Mouse (Mus musculus) fibroblast of lung, adult 2 months (primary cell): ENCODE results near the gene 4933425L06Rik.
A peak's percentile ranks its signal among the peaks of the same experiment; 100 is the strongest.

Source experiments
- DNase-seq: peaks from one replicate; pipeline ENCODE4 v3.0.0-alpha.2; 2011; ENCODE audit warnings: low read depth

4933425L06Rik gene

DNA sequence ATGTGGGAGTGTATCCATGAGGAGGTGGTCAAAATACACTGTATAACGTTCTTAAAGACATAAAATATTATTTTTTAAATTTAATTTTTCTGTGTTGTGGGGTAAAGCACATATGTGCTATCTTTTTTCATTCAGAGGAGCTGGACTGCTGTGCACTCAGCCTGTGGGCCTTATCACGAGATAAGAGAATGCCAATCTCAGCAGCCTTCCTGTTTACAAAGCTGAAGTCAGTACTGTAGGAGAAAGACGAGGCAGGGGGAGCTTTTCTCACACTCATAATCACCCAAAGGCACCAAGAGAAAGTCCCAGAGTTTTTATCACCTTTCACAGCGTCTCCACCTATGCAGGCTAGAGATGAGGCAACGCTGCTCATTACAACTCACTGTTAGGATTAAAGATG is 52.5 kb downstream of the 4933425L06Rik start:
- DNase-seq: no peak

DNA sequence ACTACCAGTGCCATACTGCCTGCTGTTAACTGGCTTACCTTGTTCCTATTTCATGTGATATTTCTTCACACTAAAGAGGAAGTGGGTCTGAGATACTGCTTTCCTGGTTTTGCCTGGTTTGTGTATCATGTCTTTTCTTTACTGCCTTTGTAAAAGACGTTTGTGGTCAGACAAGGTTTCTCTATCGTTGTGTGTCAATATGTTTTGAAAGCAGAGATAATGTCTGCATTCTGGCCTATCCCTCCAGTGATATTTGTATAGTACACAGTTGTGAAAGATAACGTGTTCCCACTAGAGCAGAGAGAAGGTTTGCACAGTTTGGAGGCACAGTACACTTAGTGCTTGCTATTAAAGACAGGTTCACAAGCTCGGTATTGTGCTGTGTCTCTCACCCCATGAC is 58.0 kb downstream of the 4933425L06Rik start:
- DNase-seq: no peak

DNA sequence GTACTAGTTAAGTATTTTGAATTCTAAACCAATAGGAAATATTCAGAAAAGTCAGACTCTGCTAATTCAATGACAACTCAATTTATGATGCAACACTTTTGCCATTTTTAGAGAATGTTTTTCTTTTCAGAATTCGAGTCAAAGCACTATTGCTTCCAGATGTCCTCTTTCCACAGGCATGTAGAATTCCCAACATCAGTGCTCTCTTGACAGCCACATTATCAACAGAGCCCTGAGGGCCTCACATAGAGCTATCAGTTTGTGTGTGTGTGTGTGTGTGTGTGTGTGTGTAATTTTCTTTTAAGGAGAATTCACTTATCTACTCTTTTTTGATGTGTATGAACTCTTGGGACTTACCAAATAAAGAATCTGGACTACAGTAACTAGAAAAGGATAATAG is 64.9 kb downstream of the 4933425L06Rik start:
- DNase-seq: peak; percentile 51

DNA sequence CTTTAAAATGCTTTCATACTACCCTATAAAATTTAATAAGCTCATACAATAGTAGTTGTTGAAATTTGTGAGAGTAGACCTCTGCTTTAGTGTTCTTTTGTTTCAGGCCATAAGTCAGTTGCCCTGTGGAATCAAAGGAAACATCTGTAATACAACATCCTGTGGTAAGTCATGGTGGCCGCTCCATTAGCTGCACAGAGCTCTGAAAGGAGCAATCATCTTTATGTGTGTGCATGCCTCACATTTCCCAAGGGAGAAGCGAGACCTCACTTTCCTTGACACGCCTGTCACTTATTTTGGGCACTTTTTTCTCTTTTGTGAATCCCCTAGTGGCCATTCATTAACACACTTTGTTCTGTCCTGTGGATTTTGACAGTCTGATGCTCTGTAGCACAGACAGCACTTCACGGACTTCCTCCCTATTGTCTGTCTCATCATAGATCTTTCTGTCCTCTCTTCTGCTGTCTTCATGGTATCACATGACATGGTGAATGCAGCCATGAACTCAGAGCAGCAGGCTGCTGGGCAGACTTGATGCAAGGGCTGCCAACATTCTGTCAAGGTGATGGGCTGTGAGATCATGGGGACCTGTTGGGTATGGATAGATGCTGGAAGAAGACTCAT is 66.0 kb downstream of the 4933425L06Rik start:
- DNase-seq: no peak

DNA sequence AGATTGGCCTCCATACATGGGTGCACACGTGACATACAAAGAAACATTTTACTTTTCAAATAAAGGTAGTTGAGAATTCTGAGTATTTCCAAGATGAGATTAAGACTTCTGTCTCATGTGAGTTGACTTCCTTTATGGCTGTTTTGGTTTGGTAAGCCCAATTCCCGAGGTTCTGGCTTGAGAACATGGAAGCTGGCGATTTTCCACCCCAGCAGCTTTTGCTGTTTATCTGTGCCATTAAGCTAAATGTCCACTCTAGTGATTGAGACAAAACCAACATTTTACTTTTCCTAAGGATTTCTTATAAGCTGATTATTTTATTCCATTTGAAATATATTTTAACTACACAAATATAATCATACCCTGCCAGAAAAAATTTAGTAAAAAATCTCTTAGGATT is 68.1 kb downstream of the 4933425L06Rik start:
- no peak for DNase-seq

DNA sequence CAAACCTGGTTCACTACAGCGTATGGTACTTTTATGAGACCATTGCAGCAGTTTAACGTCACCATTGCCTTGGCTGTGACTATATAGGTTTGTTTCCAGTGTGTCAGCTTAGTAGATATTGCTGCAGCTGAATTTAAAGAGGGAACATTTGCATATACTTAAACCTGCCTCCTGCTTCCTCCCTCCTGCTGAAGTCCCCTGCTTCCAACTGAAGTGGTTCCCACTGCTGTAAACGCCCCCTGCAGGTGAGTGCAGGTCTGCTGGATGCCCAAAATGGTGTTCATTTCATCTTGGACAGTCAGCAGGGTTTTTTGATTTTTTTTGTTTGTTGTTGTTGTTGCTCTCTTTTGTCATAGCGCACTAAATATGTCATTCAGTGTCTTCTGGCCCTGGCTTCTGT is 72.0 kb downstream of the 4933425L06Rik start:
- DNase-seq: no peak

DNA sequence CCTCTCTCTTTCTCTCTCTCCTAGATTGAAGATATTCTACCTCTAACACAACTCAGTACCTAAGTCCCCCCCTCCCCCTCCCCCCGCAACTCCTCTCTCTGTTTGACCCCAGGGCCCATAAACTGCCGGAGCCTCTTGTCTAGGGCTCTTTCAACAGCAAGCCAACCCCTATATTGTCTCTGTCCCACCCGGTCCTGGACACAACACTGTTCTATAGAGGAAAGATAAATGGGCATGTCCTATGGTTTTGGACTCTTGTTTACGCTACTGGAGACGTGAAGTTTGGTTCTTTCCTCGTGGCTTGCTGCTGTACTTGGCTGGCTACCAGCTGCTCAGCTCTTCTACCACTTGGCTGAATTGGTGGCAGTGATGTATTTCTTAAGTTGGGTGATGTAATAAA is 83.5 kb downstream of the 4933425L06Rik start:
- no peak for DNase-seq
